Mouse (Mus musculus) C2C12 (cell line): ENCODE results near the gene Gabpb1.

Experiments used
- CEBPB ChIP-seq: IDR thresholded peaks from one replicate; pipeline ENCODE4 v1.6.1; 2011; ENCODE audit warnings: low read depth, mild to moderate bottlenecking, control low read depth, moderate library complexity
- CTCF ChIP-seq: IDR thresholded peaks from one replicate; pipeline ENCODE4 v1.5.1; 2011; ENCODE audit not compliant: control insufficient read depth, insufficient read depth, insufficient read length
- MAX ChIP-seq: IDR thresholded peaks from one replicate; pipeline ENCODE4 v1.6.1; 2011; ENCODE audit warnings: mild to moderate bottlenecking, control low read depth
- MYOD1 ChIP-seq: IDR thresholded peaks from one replicate; pipeline ENCODE4 v1.6.1; 2011; ENCODE audit warnings: low read depth; ENCODE audit not compliant: control insufficient read depth, insufficient read length
- USF1 ChIP-seq: IDR thresholded peaks from one replicate; pipeline ENCODE4 v1.6.1; 2011; ENCODE audit warnings: low read depth, mild to moderate bottlenecking, control low read depth, moderate library complexity

GRCm38 (mm10) chr2:126668621-126669252 is 7.4 kb downstream of the Gabpb1 start:
- TF ChIP-seq MYOD1 (no peak), MAX (no peak), CTCF (no peak), CEBPB (no peak), USF1 (no peak)
